Mouse (Mus musculus) kidney, postnatal 0 days (tissue): ENCODE data around the gene Gsx2. TPM values are rescaled to one million over a fixed set of nuclear protein-coding genes. Genes with fewer than 3 reads are reported as not detected.
A peak's percentile ranks its signal among the peaks of the same experiment; 100 is the strongest.

Experiments
- ATAC-seq: fragments of 200-750 bp; cut with Nextera tagmentation; replicated peaks from 2 replicates; pipeline ENCODE4 v1.8.0; 2017; ENCODE audit warnings: low read depth, moderate number of reproducible peaks, moderate TSS enrichment, moderate library complexity; ENCODE audit not compliant: low FRiP score
- DNase-seq: peaks from one replicate; pipeline ENCODE4 v3.0.0-alpha.2; 2016; ENCODE audit warnings: low spot score
- H3K27ac ChIP-seq: fragments of 300-500 bp; sonication (generic); 2 replicates; pipeline ENCODE4 v1.5.1; 2014; ENCODE audit warnings: mild to moderate bottlenecking
- H3K27me3 ChIP-seq: fragments of 300-500 bp; sonication (generic); 2 replicates; pipeline ENCODE4 v1.6.1; 2014; ENCODE audit warnings: low read length, mixed read lengths; ENCODE audit not compliant: insufficient read depth
- H3K36me3 ChIP-seq: fragments of 300-500 bp; sonication (generic); 2 replicates; pipeline ENCODE4 v1.6.1; 2014; ENCODE audit warnings: low read length, mixed read lengths; ENCODE audit not compliant: insufficient read depth
- H3K4me1 ChIP-seq: fragments of 300-500 bp; sonication (generic); replicated peaks from 2 replicates; pipeline ENCODE4 v1.6.1; 2014; ENCODE audit warnings: antibody characterized with exemption, low read length, mixed read lengths; ENCODE audit not compliant: insufficient read depth
- H3K4me2 ChIP-seq: fragments of 300-500 bp; sonication (generic); 2 replicates; pipeline ENCODE4 v1.6.1; 2014; ENCODE audit warnings: mild to moderate bottlenecking, low read length, moderate library complexity, mixed read lengths
- H3K4me3 ChIP-seq: fragments of 300-500 bp; sonication (generic); replicated peaks from 2 replicates; pipeline ENCODE4 v1.5.1; 2014; ENCODE audit warnings: low read depth, low read length
- H3K9ac ChIP-seq: fragments of 300-500 bp; sonication (generic); 2 replicates; pipeline ENCODE4 v1.6.1; 2014; ENCODE audit warnings: low read depth, low read length
- H3K9me3 ChIP-seq: fragments of 300-500 bp; sonication (generic); replicated peaks from 2 replicates; pipeline ENCODE4 v1.6.1; 2016; ENCODE audit warnings: low read length, inconsistent platforms, mixed read lengths
- CTCF ChIP-seq: IDR thresholded peaks from 2 replicates; pipeline ENCODE4 v1.5.1; 2016; ENCODE audit warnings: antibody characterized with exemption, low read depth, mild to moderate bottlenecking, moderate library complexity
- WGBS: fragments of 180-500 bp; shearing (Covaris S2); extraction: QIAGEN DNeasy Blood & Tissue Kit; methylation state at CpG from one replicate; pipeline ENCODE4 v1.1.7; 2014; 5-methylcytosine and 5-hydroxymethylcytosine counted together
- polyA plus RNA-seq: library from polyadenylated mRNA; unstranded; fragments of >200 nt; fragmentation: Nextera tagmentation; extraction: Ambion mirVana; gene quantifications from 2 replicates; pipeline ENCODE4 v1.2.1, GENCODE M21; 2015

The Gsx2 gene
- not detected in 2 replicates for polyA plus RNA-seq

GRCm38 (mm10) chr5:75075383-75075941, at the start of gene Gsx2:
Gene Gsx2, plus strand, starts transcription at chr5:75075601.
- Histone ChIP-seq H3K36me3 (no peaks in the 10 kb centered on the region), H3K4me1 (peaks cover 10% of the 10 kb centered on the region), H3K4me3 (peak within 1 kb of the TSS; percentile 11; the same call in 1 of the 2 replicates), H3K27me3 (peaks cover 95% of the 10 kb centered on the region), H3K4me2 (peak within 1 kb of the TSS; percentile 38), H3K9me3 (no peaks in the 10 kb centered on the region), H3K27ac (no peak within 1 kb of the TSS), H3K9ac (no peak within 1 kb of the TSS)
- no peak for TF ChIP-seq CTCF
- no peak for ATAC-seq
- no peak for DNase-seq
- 1% methylated on average over 40 of the region's 41 CpGs for WGBS

- WGBS = 89% methylated on average over 3 of the region's 3 CpGs
- Histone ChIP-seq H3K27ac (no peak overlapping the region), H3K4me3 (no peak overlapping the region), H3K36me3 (no peaks in the 10 kb centered on the region), H3K9ac (no peak overlapping the region), H3K4me2 (no peak overlapping the region), H3K4me1 (no peaks in the 10 kb centered on the region), H3K27me3 (no peaks in the 10 kb centered on the region), H3K9me3 (no peaks in the 10 kb centered on the region)
- ATAC-seq (no peak), DNase-seq (no peak)
- TF ChIP-seq CTCF = no peak
These were observed 39.9 kb upstream of the Gsx2 start for GRCm38 (mm10) chr5:75035475-75035874.

GRCm38 (mm10) chr5:75039307-75039706, 36.1 kb upstream of the Gsx2 start:
- H3K4me2 ChIP-seq = no peak overlapping the region
- H3K4me1 ChIP-seq = peaks cover 5% of the 10 kb centered on the region; the same call in 1 of the 2 replicates
- ATAC-seq = no peak
- no peak for TF ChIP-seq CTCF
- 100% methylated on average over 1 of the region's 1 CpGs for WGBS
- no peak overlapping the region for H3K9ac ChIP-seq
- DNase-seq = no peak
- H3K27me3 ChIP-seq = no peaks in the 10 kb centered on the region
- no peak overlapping the region for H3K27ac ChIP-seq
- H3K36me3 ChIP-seq = no peaks in the 10 kb centered on the region
- H3K9me3 ChIP-seq = no peaks in the 10 kb centered on the region
- H3K4me3 ChIP-seq = no peak overlapping the region

- Histone ChIP-seq H3K9me3 (no peaks in the 10 kb centered on the region), H3K36me3 (no peaks in the 10 kb centered on the region), H3K27me3 (no peaks in the 10 kb centered on the region), H3K4me2 (peak overlapping the region; percentile 77), H3K4me3 (peak overlapping the region; percentile 98), H3K9ac (peak overlapping the region; percentile 99; the same call in 1 of the 2 replicates), H3K4me1 (peaks cover 5% of the 10 kb centered on the region), H3K27ac (no peak overlapping the region)
- ATAC-seq (no peak), DNase-seq (peak; percentile 10)
- no peak for TF ChIP-seq CTCF
- 33% methylated on average over 9 of the region's 9 CpGs for WGBS
These were observed 32.4 kb upstream of the Gsx2 start for GRCm38 (mm10) chr5:75043011-75043445.

- H3K4me2 ChIP-seq = peak overlapping the region; percentile 77
- TF ChIP-seq CTCF = no peak
- H3K27me3 ChIP-seq = no peaks in the 10 kb centered on the region
- H3K9ac ChIP-seq = peak overlapping the region; percentile 99
- ATAC-seq (peak; percentile 70), DNase-seq (peak; percentile 40)
- peaks cover 5% of the 10 kb centered on the region for H3K4me1 ChIP-seq
- H3K4me3 ChIP-seq = peak overlapping the region; percentile 98
- no peaks in the 10 kb centered on the region for H3K9me3 ChIP-seq
- H3K27ac ChIP-seq = peak overlapping the region; percentile 95
- 2% methylated on average over 36 of the region's 36 CpGs for WGBS
- no peaks in the 10 kb centered on the region for H3K36me3 ChIP-seq
These were observed 31.6 kb upstream of the Gsx2 start for GRCm38 (mm10) chr5:75043621-75044301.

- no peak for TF ChIP-seq CTCF
- ATAC-seq (peak; percentile 91), DNase-seq (peak; percentile 81)
- no peaks in the 10 kb centered on the region for H3K27me3 ChIP-seq
- 0% methylated on average over 71 of the region's 90 CpGs for whole genome bisulfite sequencing
- peak within 1 kb of the TSS; percentile 77 for H3K4me2 ChIP-seq
- H3K4me1 ChIP-seq = peaks cover 5% of the 10 kb centered on the region
- peak within 1 kb of the TSS; percentile 95 for H3K27ac ChIP-seq
- no peaks in the 10 kb centered on the region for H3K9me3 ChIP-seq
- H3K36me3 ChIP-seq = no peaks in the 10 kb centered on the region
- peak within 1 kb of the TSS; percentile 99 for H3K9ac ChIP-seq
- H3K4me3 ChIP-seq = peak within 1 kb of the TSS; percentile 98
These were observed 31.0 kb upstream of the Gsx2 start, which contains the start of gene Chic2 for GRCm38 (mm10) chr5:75044310-75044904. Gene Chic2, minus strand, starts transcription at chr5:75044774.
